Mouse (Mus musculus) forebrain, embryonic 10.5 days (tissue): ENCODE measurements around the gene Phxr2. TPM values are rescaled to one million over a fixed set of nuclear protein-coding genes. Genes with fewer than 3 reads are reported as not detected.

Experiments used
- DNase-seq: peaks from one replicate; pipeline ENCODE4 v3.0.0-alpha.2; 2017; ENCODE audit warnings: low spot score; ENCODE audit errors: extremely low spot score
- H3K27ac ChIP-seq: fragments of 300-500 bp; sonication (generic); 2 replicates; pipeline ENCODE4 v1.5.1; 2016; ENCODE audit warnings: mild to moderate bottlenecking
- H3K27me3 ChIP-seq: fragments of 300-500 bp; sonication (generic); 2 replicates; pipeline ENCODE4 v1.6.1; 2016; ENCODE audit warnings: mild to moderate bottlenecking; ENCODE audit not compliant: poor library complexity, severe bottlenecking
- H3K36me3 ChIP-seq: fragments of 300-500 bp; sonication (generic); replicated peaks from 2 replicates; pipeline ENCODE4 v1.6.1; 2016; ENCODE audit warnings: mild to moderate bottlenecking, moderate library complexity
- H3K4me1 ChIP-seq: fragments of 300-500 bp; sonication (generic); 2 replicates; pipeline ENCODE4 v1.6.1; 2016
- H3K4me3 ChIP-seq: fragments of 300-500 bp; sonication (generic); 2 replicates; pipeline ENCODE4 v1.5.1; 2016; ENCODE audit warnings: mild to moderate bottlenecking, moderate library complexity
- H3K9me3 ChIP-seq: fragments of 300-500 bp; sonication (generic); 2 replicates; pipeline ENCODE4 v1.6.1; 2016; ENCODE audit warnings: mild to moderate bottlenecking, moderate library complexity
- WGBS: fragments of 180-500 bp; shearing (Covaris S2); methylation state at CpG from one replicate; pipeline ENCODE4 v1.1.7; 2016; 5-methylcytosine and 5-hydroxymethylcytosine counted together
- polyA plus RNA-seq: library from polyadenylated mRNA; unstranded; fragments of >200 nt; fragmentation: Nextera tagmentation; extraction: Ambion mirVana; gene quantifications from 2 replicates; pipeline ENCODE4 v1.2.1, GENCODE M21; 2016

Gene Phxr2
- polyA plus RNA-seq, 1 experiment from 2014 or later, result not detected

GRCm38 (mm10) chr10:99127691-99128261 is 1.7 kb upstream of the Phxr2 start:
- Histone ChIP-seq H3K4me3 (no peak overlapping the region), H3K9me3 (no peaks in the 10 kb centered on the region), H3K4me1 (peaks cover 12% of the 10 kb centered on the region), H3K36me3 (peaks cover 67% of the 10 kb centered on the region), H3K27me3 (no peaks in the 10 kb centered on the region), H3K27ac (no peak overlapping the region)
- 88% methylated on average over 11 of the region's 11 CpGs for whole genome bisulfite sequencing
- no peak for DNase-seq

GRCm38 (mm10) chr10:99126954-99127353 is 829 bp upstream of the Phxr2 start:
- peaks cover 12% of the 10 kb centered on the region for H3K4me1 ChIP-seq
- peaks cover 58% of the 10 kb centered on the region for H3K36me3 ChIP-seq
- no peaks in the 10 kb centered on the region for H3K27me3 ChIP-seq
- H3K4me3 ChIP-seq, result no peak overlapping the region
- DNase-seq, result no peak
- no peak overlapping the region for H3K27ac ChIP-seq
- no peaks in the 10 kb centered on the region for H3K9me3 ChIP-seq
- 94% methylated on average over 14 of the region's 14 CpGs for WGBS

GRCm38 (mm10) chr10:99119471-99119870 is 6.7 kb downstream of the Phxr2 start:
- Histone ChIP-seq H3K4me1 (peaks cover 15% of the 10 kb centered on the region), H3K27ac (no peak overlapping the region), H3K36me3 (peaks cover 4% of the 10 kb centered on the region; the same call in 1 of the 2 replicates), H3K27me3 (no peaks in the 10 kb centered on the region), H3K4me3 (no peak overlapping the region), H3K9me3 (no peaks in the 10 kb centered on the region)
- WGBS, result 89% methylated on average over 4 of the region's 4 CpGs
- no peak for DNase-seq

- H3K9me3 ChIP-seq, result no peaks in the 10 kb centered on the region
- H3K4me3 ChIP-seq, result no peak overlapping the region
- no peaks in the 10 kb centered on the region for H3K27me3 ChIP-seq
- peaks cover 19% of the 10 kb centered on the region for H3K4me1 ChIP-seq
- peaks cover 4% of the 10 kb centered on the region; the same call in 1 of the 2 replicates for H3K36me3 ChIP-seq
- H3K27ac ChIP-seq, result no peak overlapping the region
- 68% methylated on average over 6 of the region's 6 CpGs for WGBS
- no peak for DNase-seq
Observed at GRCm38 (mm10) chr10:99118697-99119096, 7.4 kb downstream of the Phxr2 start.

GRCm38 (mm10) chr10:99117876-99118275 is 8.2 kb downstream of the Phxr2 start:
- DNase-seq, result no peak
- Histone ChIP-seq H3K4me3 (no peak overlapping the region), H3K27ac (no peak overlapping the region), H3K36me3 (peaks cover 4% of the 10 kb centered on the region; the same call in 1 of the 2 replicates), H3K4me1 (peaks cover 26% of the 10 kb centered on the region), H3K27me3 (no peaks in the 10 kb centered on the region), H3K9me3 (no peaks in the 10 kb centered on the region)
- 92% methylated on average over 10 of the region's 10 CpGs for WGBS

- H3K4me1 ChIP-seq, result peaks cover 26% of the 10 kb centered on the region
- DNase-seq, result no peak
- no peaks in the 10 kb centered on the region for H3K27me3 ChIP-seq
- peaks cover 6% of the 10 kb centered on the region; the same call in 1 of the 2 replicates for H3K36me3 ChIP-seq
- no peaks in the 10 kb centered on the region for H3K9me3 ChIP-seq
- 90% methylated on average over 16 of the region's 16 CpGs for WGBS
- H3K4me3 ChIP-seq, result no peak overlapping the region
- no peak overlapping the region for H3K27ac ChIP-seq
Observed at GRCm38 (mm10) chr10:99116650-99117615, 9.2 kb downstream of the Phxr2 start.

GRCm38 (mm10) chr10:99116237-99116632 is 9.9 kb downstream of the Phxr2 start:
- Histone ChIP-seq H3K27ac (no peak overlapping the region), H3K4me1 (peaks cover 28% of the 10 kb centered on the region), H3K36me3 (peaks cover 11% of the 10 kb centered on the region), H3K4me3 (no peak overlapping the region), H3K9me3 (no peaks in the 10 kb centered on the region), H3K27me3 (no peaks in the 10 kb centered on the region)
- WGBS, result 73% methylated on average over 8 of the region's 8 CpGs
- no peak for DNase-seq

- Histone ChIP-seq H3K36me3 (peaks cover 17% of the 10 kb centered on the region), H3K27ac (no peak overlapping the region), H3K27me3 (no peaks in the 10 kb centered on the region), H3K4me3 (no peak overlapping the region), H3K9me3 (no peaks in the 10 kb centered on the region), H3K4me1 (peaks cover 32% of the 10 kb centered on the region)
- WGBS, result 64% methylated on average over 18 of the region's 18 CpGs
- DNase-seq, result no peak
Observed at GRCm38 (mm10) chr10:99115471-99116236, 10.5 kb downstream of the Phxr2 start.

GRCm38 (mm10) chr10:99114295-99114694 is 11.8 kb downstream of the Phxr2 start:
- H3K27me3 ChIP-seq, result no peaks in the 10 kb centered on the region
- no peak overlapping the region for H3K27ac ChIP-seq
- H3K4me3 ChIP-seq, result no peak overlapping the region
- 87% methylated on average over 8 of the region's 8 CpGs for WGBS
- DNase-seq, result no peak
- peaks cover 33% of the 10 kb centered on the region for H3K4me1 ChIP-seq
- H3K9me3 ChIP-seq, result peaks cover 4% of the 10 kb centered on the region
- H3K36me3 ChIP-seq, result peaks cover 31% of the 10 kb centered on the region

- 67% methylated on average over 3 of the region's 3 CpGs for WGBS
- Histone ChIP-seq H3K36me3 (peaks cover 34% of the 10 kb centered on the region), H3K27ac (no peak overlapping the region)
Observed at GRCm38 (mm10) chr10:99113533-99113932, 12.6 kb downstream of the Phxr2 start.

GRCm38 (mm10) chr10:99108431-99108982 is 17.6 kb downstream of the Phxr2 start:
- Histone ChIP-seq H3K9me3 (peaks cover 6% of the 10 kb centered on the region), H3K36me3 (peaks cover 38% of the 10 kb centered on the region), H3K4me1 (peaks cover 37% of the 10 kb centered on the region), H3K27ac (peak overlapping the region; percentile 96), H3K4me3 (peak overlapping the region; percentile 93), H3K27me3 (no peaks in the 10 kb centered on the region)
- WGBS, result 36% methylated on average over 12 of the region's 12 CpGs
- peak; percentile 24 for DNase-seq

More at GRCm38 (mm10) chr10:99113533-99113932, 12.6 kb downstream of the Phxr2 start:
- Histone ChIP-seq H3K27me3 (no peaks in the 10 kb centered on the region), H3K9me3 (peaks cover 6% of the 10 kb centered on the region), H3K4me1 (peaks cover 39% of the 10 kb centered on the region), H3K4me3 (no peak overlapping the region)
- DNase-seq, result no peak

- no peaks in the 10 kb centered on the region for H3K27me3 ChIP-seq
- H3K4me1 ChIP-seq, result peaks cover 32% of the 10 kb centered on the region
- WGBS, result under 1% methylated on average over 22 of the region's 22 CpGs
- peaks cover 6% of the 10 kb centered on the region for H3K9me3 ChIP-seq
- peak within 1 kb of the TSS; percentile 96 for H3K27ac ChIP-seq
- H3K36me3 ChIP-seq, result peaks cover 41% of the 10 kb centered on the region
- peak within 1 kb of the TSS; percentile 93 for H3K4me3 ChIP-seq
- DNase-seq, result peak; percentile 79
Observed at GRCm38 (mm10) chr10:99107964-99108363, 18.2 kb downstream of the Phxr2 start, which contains the start of gene Galnt4. Galnt4 (plus strand) TSS chr10:99108159.
